Comparison of ENCODE assay signal across 25 mouse cellular contexts in the genomic region with DNA sequence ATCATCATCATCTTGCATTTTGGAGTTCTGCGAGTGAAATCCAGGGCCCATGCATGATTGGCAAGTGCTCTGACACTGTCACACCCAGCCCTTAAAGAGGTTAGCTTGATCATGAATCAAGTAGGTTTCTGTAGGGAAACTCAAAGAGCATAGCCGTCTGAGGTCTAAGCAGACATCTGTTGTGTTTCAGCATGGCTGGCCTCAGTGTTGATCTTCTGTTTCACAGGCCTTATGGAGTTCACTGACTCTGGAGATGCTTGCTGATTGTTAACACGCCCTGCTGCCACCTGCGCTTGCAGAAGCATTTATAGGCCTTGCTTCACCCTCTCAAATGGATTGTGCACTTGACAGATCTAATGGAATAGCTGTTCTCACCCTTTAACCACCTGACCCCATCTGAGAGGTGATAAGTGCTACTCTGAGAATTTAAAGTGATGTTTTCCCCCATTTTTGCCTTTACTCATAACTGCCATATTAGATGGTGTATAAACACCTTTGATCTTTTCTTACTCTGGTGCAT.
DNase-seq lines count a peak whose midpoint lies in the region; ATAC-seq and TF ChIP-seq lines count a peak whose summit lies in the region.
"Had no signal": no experiment of that assay in that cellular context is flagged by ENCODE, and none has a peak within 500 bp of the region (broad histone marks: within the 10 kb centered on the region; RNA-seq: fewer than 3 reads in every experiment).

No protein-coding gene starts in this region.

- peak; percentile 8 for DNase-seq in embryo, embryonic 11 days
- no peak for DNase-seq in embryo, embryonic 10 days (ENCODE audit: low spot score)
- DNase-seq in limb, embryonic 11.5 days (ENCODE audit: low spot score), result peak; percentile 25
- DNase-seq in limb, embryonic 10.5 days (ENCODE audit: low spot score), result no peak
- peak; percentile 56 for DNase-seq in brain, embryonic 14.5 days (ENCODE audit: low read depth)
- DNase-seq in forelimb bud, embryonic 11.5 days (ENCODE audit: low read depth, low spot score), result peak; percentile 10
- DNase-seq in left cerebral cortex, adult 11 months (ENCODE audit: low spot score), result no peak
- DNase-seq: adrenal gland, postnatal 10 days; adrenal gland, postnatal 36 days; B cell, adult 2 months; cerebellum, adult 11 months; cerebellum, adult 2 months; gastrocnemius, adult 2 months; gastrocnemius, postnatal 14 days; heart, adult 11 months; heart, postnatal 36 days had no signal

- no peaks in the 10 kb centered on the region for H3K27me3 ChIP-seq in limb, embryonic 11.5 days (ENCODE audit: control insufficient read depth, insufficient read depth, low read length)
- H3K27me3 ChIP-seq in limb, embryonic 10.5 days (ENCODE audit: low read depth, poor library complexity, severe bottlenecking), result no peaks in the 10 kb centered on the region
- H3K27me3 ChIP-seq in neural tube, embryonic 15.5 days (replicated peaks), result no peaks in the 10 kb centered on the region
- H3K27me3 ChIP-seq: CH12.LX; forebrain, embryonic 15.5 days; Patski had no signal

- H3K4me3 ChIP-seq in limb, embryonic 11.5 days (ENCODE audit: low read depth, low read length), result no peak overlapping the region
- H3K4me3 ChIP-seq in limb, embryonic 10.5 days, result no peak overlapping the region
- no peak overlapping the region for H3K4me3 ChIP-seq in neural tube, embryonic 15.5 days (replicated peaks)
- H3K4me3 ChIP-seq: forebrain, embryonic 10.5 days; forebrain, embryonic 15.5 days; gastrocnemius, adult 2 months had no signal

- no peaks in the 10 kb centered on the region for H3K4me1 ChIP-seq in limb, embryonic 11.5 days (ENCODE audit: control insufficient read depth, insufficient read depth, low read length)
- H3K4me1 ChIP-seq in limb, embryonic 10.5 days, result no peaks in the 10 kb centered on the region
- no peaks in the 10 kb centered on the region for H3K4me1 ChIP-seq in neural tube, embryonic 15.5 days
- H3K4me1 ChIP-seq: forebrain, embryonic 10.5 days; forebrain, embryonic 15.5 days had no signal

- no peak overlapping the region for H3K27ac ChIP-seq in limb, embryonic 11.5 days (replicated peaks; ENCODE audit: low read depth, low read length)
- H3K27ac ChIP-seq in limb, embryonic 10.5 days, result no peak overlapping the region
- no peak overlapping the region for H3K27ac ChIP-seq in neural tube, embryonic 15.5 days (replicated peaks)
- H3K27ac ChIP-seq: forebrain, embryonic 10.5 days; forebrain, embryonic 15.5 days; gastrocnemius, adult 2 months; hindbrain, embryonic 14.5 days had no signal

- H3K9ac ChIP-seq in limb, embryonic 11.5 days (ENCODE audit: low read length), result no peak overlapping the region
- no peak overlapping the region for H3K9ac ChIP-seq in neural tube, embryonic 15.5 days (replicated peaks)
- H3K9ac ChIP-seq: forebrain, embryonic 15.5 days; hindbrain, embryonic 14.5 days had no signal

- 0 out of 2 replicates have a peak, but pooled peaks have one; percentile 17 for ATAC-seq in limb, embryonic 11.5 days (ENCODE audit: insufficient number of reproducible peaks, low FRiP score, low TSS enrichment, low read depth)
- ATAC-seq in neural tube, embryonic 15.5 days (ENCODE audit: low FRiP score), result no peak
- ATAC-seq: forebrain, embryonic 15.5 days; intestine, postnatal 0 days; Patski had no signal

- WGBS in limb, embryonic 11.5 days, result 50% methylated on average over 4 of the region's 4 CpGs
- 77% methylated on average over 4 of the region's 4 CpGs for WGBS in limb, embryonic 10.5 days
- 71% methylated on average over 4 of the region's 4 CpGs for WGBS in neural tube, embryonic 15.5 days

- TF ChIP-seq POLR2A in brain, embryonic 14.5 days (IDR thresholded peaks at IDR 0.05; ENCODE audit: borderline replicate concordance, extremely low read depth, insufficient read depth, insufficient read length, poor library complexity, severe bottlenecking), result no peak

- H3K4me2 ChIP-seq in limb, embryonic 11.5 days (ENCODE audit: low read depth, severe bottlenecking), result no peak overlapping the region
- H3K4me2 ChIP-seq in neural tube, embryonic 15.5 days, result no peak overlapping the region
- H3K4me2 ChIP-seq: forebrain, embryonic 15.5 days; heart, embryonic 11.5 days; hindbrain, embryonic 14.5 days had no signal

- H3K36me3 ChIP-seq in limb, embryonic 11.5 days (ENCODE audit: control insufficient read depth, insufficient read depth, low read length), result no peaks in the 10 kb centered on the region
- no peaks in the 10 kb centered on the region for H3K36me3 ChIP-seq in limb, embryonic 10.5 days
- no peaks in the 10 kb centered on the region for H3K36me3 ChIP-seq in neural tube, embryonic 15.5 days
- H3K36me3 ChIP-seq: forebrain, embryonic 10.5 days; forebrain, embryonic 15.5 days; G1E had no signal

- H3K9me3 ChIP-seq in limb, embryonic 11.5 days (ENCODE audit: control insufficient read depth, low read length), result no peaks in the 10 kb centered on the region
- no peaks in the 10 kb centered on the region for H3K9me3 ChIP-seq in limb, embryonic 10.5 days (replicated peaks)
- no peaks in the 10 kb centered on the region for H3K9me3 ChIP-seq in neural tube, embryonic 15.5 days (replicated peaks)
- H3K9me3 ChIP-seq: forebrain, embryonic 10.5 days; forebrain, embryonic 15.5 days; G1E had no signal

- TF ChIP-seq CTCF in brain, embryonic 14.5 days (IDR thresholded peaks at IDR 0.05; ENCODE audit: borderline replicate concordance, extremely low read depth, insufficient read depth, insufficient read length), result no peak

Comparison
In these comparisons a context has a peak if more than half of its experiments do, and no peak if none do; other contexts are left out.
1. DNase-seq: peak in embryo, embryonic 11 days (single experiment), limb, embryonic 11.5 days (single experiment), brain, embryonic 14.5 days (single experiment) and forelimb bud, embryonic 11.5 days (single experiment); none in embryo, embryonic 10 days (single experiment), limb, embryonic 10.5 days (single experiment) and left cerebral cortex, adult 11 months (single experiment).